Mouse (Mus musculus) liver, embryonic 13.5 days (tissue): ENCODE results near the gene Sbf2. TPM values are rescaled to one million over a fixed set of nuclear protein-coding genes. Genes with fewer than 3 reads are reported as not detected.
A peak's percentile ranks its signal among the peaks of the same experiment; 100 is the strongest.

ENCODE experiments used
- ATAC-seq: fragments of 200-750 bp; cut with Nextera tagmentation; 2 replicates; pipeline ENCODE4 v1.8.0; 2017; ENCODE audit warnings: low read depth, mild to moderate bottlenecking, moderate number of reproducible peaks, moderate library complexity
- DNase-seq: peaks from one replicate; pipeline ENCODE4 v3.0.0; 2022
- H3K27ac ChIP-seq: fragments of 300-500 bp; sonication (generic); 2 replicates; pipeline ENCODE4 v1.5.1; 2015; ENCODE audit warnings: moderate library complexity, mild to moderate bottlenecking, inconsistent platforms
- H3K27me3 ChIP-seq: fragments of 300-500 bp; sonication (generic); 2 replicates; pipeline ENCODE4 v1.6.1; 2015; ENCODE audit warnings: mild to moderate bottlenecking, inconsistent platforms
- H3K36me3 ChIP-seq: fragments of 300-500 bp; sonication (generic); 2 replicates; pipeline ENCODE4 v1.6.1; 2015; ENCODE audit warnings: mild to moderate bottlenecking, inconsistent platforms
- H3K4me1 ChIP-seq: fragments of 300-500 bp; sonication (generic); replicated peaks from 2 replicates; pipeline ENCODE4 v1.6.1; 2015; ENCODE audit warnings: inconsistent platforms
- H3K4me2 ChIP-seq: fragments of 300-500 bp; sonication (generic); 2 replicates; pipeline ENCODE4 v1.6.1; 2015; ENCODE audit warnings: inconsistent platforms, mild to moderate bottlenecking, moderate library complexity
- H3K4me3 ChIP-seq: fragments of 300-500 bp; sonication (generic); replicated peaks from 2 replicates; pipeline ENCODE4 v1.5.1; 2015; ENCODE audit warnings: mild to moderate bottlenecking, inconsistent platforms
- H3K9ac ChIP-seq: fragments of 300-500 bp; sonication (generic); 2 replicates; pipeline ENCODE4 v1.6.1; 2015; ENCODE audit warnings: mild to moderate bottlenecking, inconsistent platforms
- H3K9me3 ChIP-seq: fragments of 300-500 bp; sonication (generic); replicated peaks from 2 replicates; pipeline ENCODE4 v1.6.1; 2016; ENCODE audit warnings: inconsistent platforms
- WGBS: fragments of 180-500 bp; shearing (Covaris S2); methylation state at CpG from one replicate; pipeline ENCODE4 v1.1.7; 2015; ENCODE audit not compliant: insufficient replicate concordance; 5-methylcytosine and 5-hydroxymethylcytosine counted together
- polyA plus RNA-seq: library from polyadenylated mRNA; unstranded; fragments of >200 nt; fragmentation: Nextera tagmentation; extraction: Ambion mirVana; gene quantifications from 2 replicates; pipeline ENCODE4 v1.2.1, GENCODE M21; 2015

The Sbf2 gene
- polyA plus RNA-seq, 1 experiment from 2014 or later: 5.3 TPM

GRCm38 (mm10) chr7:110298739-110299410, 315.8 kb downstream of the Sbf2 start:
- 75% methylated on average over 17 of the region's 17 CpGs for WGBS
- Histone ChIP-seq H3K4me1 (peaks cover 3% of the 10 kb centered on the region; the same call in 1 of the 2 replicates), H3K27ac (no peak overlapping the region), H3K27me3 (no peaks in the 10 kb centered on the region), H3K36me3 (no peaks in the 10 kb centered on the region), H3K9me3 (no peaks in the 10 kb centered on the region), H3K9ac (no peak overlapping the region), H3K4me3 (no peak overlapping the region), H3K4me2 (no peak overlapping the region)
- ATAC-seq (no peak), DNase-seq (no peak)

GRCm38 (mm10) chr7:110298090-110298489, 316.6 kb downstream of the Sbf2 start:
- Histone ChIP-seq H3K4me3 (no peak overlapping the region), H3K9me3 (no peaks in the 10 kb centered on the region), H3K27me3 (no peaks in the 10 kb centered on the region), H3K27ac (peak overlapping the region; percentile 32; the same call in 1 of the 2 replicates), H3K4me1 (peaks cover 3% of the 10 kb centered on the region; the same call in 1 of the 2 replicates), H3K9ac (no peak overlapping the region), H3K4me2 (no peak overlapping the region), H3K36me3 (no peaks in the 10 kb centered on the region)
- ATAC-seq (no peak), DNase-seq (no peak)
- 74% methylated on average over 7 of the region's 7 CpGs for WGBS

- Histone ChIP-seq H3K4me3 (no peak overlapping the region), H3K36me3 (no peaks in the 10 kb centered on the region), H3K4me2 (no peak overlapping the region), H3K27me3 (no peaks in the 10 kb centered on the region), H3K9me3 (no peaks in the 10 kb centered on the region), H3K4me1 (peaks cover 3% of the 10 kb centered on the region; the same call in 1 of the 2 replicates), H3K27ac (peak overlapping the region; percentile 19; the same call in 1 of the 2 replicates), H3K9ac (no peak overlapping the region)
- 59% methylated on average over 4 of the region's 4 CpGs for WGBS
- DNase-seq (no peak), ATAC-seq (no peak)
Observed at GRCm38 (mm10) chr7:110297611-110298010, 317.1 kb downstream of the Sbf2 start.

GRCm38 (mm10) chr7:110296889-110297603, 317.7 kb downstream of the Sbf2 start:
- peak; percentile 55; the same call in 1 of the 2 replicates for ATAC-seq
- Histone ChIP-seq H3K4me2 (no peak overlapping the region), H3K9ac (no peak overlapping the region), H3K4me3 (no peak overlapping the region), H3K27me3 (no peaks in the 10 kb centered on the region), H3K4me1 (peaks cover 3% of the 10 kb centered on the region; the same call in 1 of the 2 replicates), H3K27ac (no peak overlapping the region; the same call in 1 of the 2 replicates), H3K36me3 (no peaks in the 10 kb centered on the region), H3K9me3 (no peaks in the 10 kb centered on the region)
- no peak for DNase-seq
- 40% methylated on average over 17 of the region's 17 CpGs for WGBS

GRCm38 (mm10) chr7:110289647-110290046, 325.1 kb downstream of the Sbf2 start:
- H3K36me3 ChIP-seq: no peaks in the 10 kb centered on the region
- no peak overlapping the region for H3K4me3 ChIP-seq
- WGBS: 57% methylated on average over 4 of the region's 4 CpGs
- no peaks in the 10 kb centered on the region for H3K9me3 ChIP-seq
- no peak overlapping the region for H3K9ac ChIP-seq
- no peak overlapping the region for H3K27ac ChIP-seq
- no peak for ATAC-seq
- H3K4me1 ChIP-seq: peaks cover 7% of the 10 kb centered on the region
- DNase-seq: no peak
- H3K4me2 ChIP-seq: no peak overlapping the region
- H3K27me3 ChIP-seq: no peaks in the 10 kb centered on the region

GRCm38 (mm10) chr7:110288731-110289191, 326.0 kb downstream of the Sbf2 start:
- ATAC-seq: no peak

GRCm38 (mm10) chr7:110288191-110288604, 326.5 kb downstream of the Sbf2 start:
- ATAC-seq (no peak), DNase-seq (no peak)
- no peak overlapping the region for H3K4me2 ChIP-seq
- H3K27me3 ChIP-seq: no peaks in the 10 kb centered on the region
- H3K27ac ChIP-seq: 0 out of 2 replicates have a peak overlapping the region, but pooled peaks have one; percentile 13
- WGBS: 74% methylated on average over 4 of the region's 4 CpGs
- no peaks in the 10 kb centered on the region for H3K9me3 ChIP-seq
- H3K4me3 ChIP-seq: no peak overlapping the region
- H3K36me3 ChIP-seq: no peaks in the 10 kb centered on the region
- peaks cover 7% of the 10 kb centered on the region for H3K4me1 ChIP-seq
- no peak overlapping the region for H3K9ac ChIP-seq

More at GRCm38 (mm10) chr7:110288731-110289191, 326.0 kb downstream of the Sbf2 start:
- H3K4me3 ChIP-seq: no peak overlapping the region
- H3K4me1 ChIP-seq: peaks cover 7% of the 10 kb centered on the region
- H3K27me3 ChIP-seq: no peaks in the 10 kb centered on the region
- H3K9me3 ChIP-seq: no peaks in the 10 kb centered on the region
- DNase-seq: no peak
- no peaks in the 10 kb centered on the region for H3K36me3 ChIP-seq
- H3K4me2 ChIP-seq: no peak overlapping the region
- no peak overlapping the region for H3K9ac ChIP-seq
- no peak overlapping the region for H3K27ac ChIP-seq
- whole genome bisulfite sequencing: 78% methylated on average over 6 of the region's 6 CpGs

GRCm38 (mm10) chr7:110287476-110288071, 327.1 kb downstream of the Sbf2 start:
- Histone ChIP-seq H3K4me2 (no peak overlapping the region), H3K4me1 (peaks cover 7% of the 10 kb centered on the region), H3K9me3 (no peaks in the 10 kb centered on the region), H3K4me3 (no peak overlapping the region), H3K27me3 (no peaks in the 10 kb centered on the region), H3K36me3 (no peaks in the 10 kb centered on the region), H3K9ac (no peak overlapping the region), H3K27ac (0 out of 2 replicates have a peak overlapping the region, but pooled peaks have one; percentile 13)
- 31% methylated on average over 8 of the region's 8 CpGs for WGBS
- ATAC-seq (peak; percentile 63), DNase-seq (no peak)

- Histone ChIP-seq H3K9ac (no peak overlapping the region), H3K27ac (no peak overlapping the region), H3K4me3 (no peak overlapping the region), H3K27me3 (no peaks in the 10 kb centered on the region), H3K4me2 (no peak overlapping the region), H3K9me3 (no peaks in the 10 kb centered on the region), H3K4me1 (peaks cover 7% of the 10 kb centered on the region), H3K36me3 (peaks cover 2% of the 10 kb centered on the region; the same call in 1 of the 2 replicates)
- 10% methylated on average over 12 of the region's 12 CpGs for WGBS
- DNase-seq (peak; percentile 44), ATAC-seq (peak; percentile 53)
Observed at GRCm38 (mm10) chr7:110286838-110287475, 327.8 kb downstream of the Sbf2 start.

GRCm38 (mm10) chr7:110286198-110286732, 328.5 kb downstream of the Sbf2 start:
- DNase-seq (no peak), ATAC-seq (no peak)
- Histone ChIP-seq H3K9me3 (no peaks in the 10 kb centered on the region), H3K4me1 (peaks cover 7% of the 10 kb centered on the region), H3K9ac (no peak overlapping the region), H3K4me3 (no peak overlapping the region), H3K4me2 (no peak overlapping the region), H3K27me3 (no peaks in the 10 kb centered on the region), H3K36me3 (peaks cover 9% of the 10 kb centered on the region), H3K27ac (no peak overlapping the region)
- 62% methylated on average over 8 of the region's 8 CpGs for WGBS

- H3K27ac ChIP-seq: no peak overlapping the region
- 78% methylated on average over 3 of the region's 3 CpGs for WGBS
- no peak for DNase-seq
- H3K4me2 ChIP-seq: no peak overlapping the region
- ATAC-seq: no peak
- peaks cover 14% of the 10 kb centered on the region for H3K36me3 ChIP-seq
- no peaks in the 10 kb centered on the region for H3K27me3 ChIP-seq
- H3K9ac ChIP-seq: no peak overlapping the region
- H3K4me3 ChIP-seq: no peak overlapping the region
- H3K9me3 ChIP-seq: no peaks in the 10 kb centered on the region
- H3K4me1 ChIP-seq: peaks cover 7% of the 10 kb centered on the region
Observed at GRCm38 (mm10) chr7:110285849-110286151, 328.9 kb downstream of the Sbf2 start.
